Mouse (Mus musculus): ENCODE measurements around the gene Gfpt1.

- TF ChIP-seq CTCF (IDR thresholded peaks at IDR 0.05; ENCODE audit: low read depth, low read length): no peak
- TF ChIP-seq POLR2A (IDR thresholded peaks at IDR 0.05; ENCODE audit: extremely low read depth, insufficient read depth, low read length): no peak
Measured at GRCm38 (mm10) chr6:87051886-87052425, 9.3 kb downstream of the Gfpt1 start.

Data from liver, adult 2 months (tissue).